Mouse (Mus musculus): ENCODE measurements around the gene Ankra2.

Gene Ankra2

GRCm38 (mm10) chr13:98262636-98263457 is at the start of gene Ankra2, which contains the start of gene Utp15:
Gene Ankra2, plus strand, starts transcription at chr13:98263074.
Gene Utp15, minus strand, starts transcription at chr13:98263041.
- peak; percentile 97 for DNase-seq (ENCODE audit: low spot score)

DNA sequence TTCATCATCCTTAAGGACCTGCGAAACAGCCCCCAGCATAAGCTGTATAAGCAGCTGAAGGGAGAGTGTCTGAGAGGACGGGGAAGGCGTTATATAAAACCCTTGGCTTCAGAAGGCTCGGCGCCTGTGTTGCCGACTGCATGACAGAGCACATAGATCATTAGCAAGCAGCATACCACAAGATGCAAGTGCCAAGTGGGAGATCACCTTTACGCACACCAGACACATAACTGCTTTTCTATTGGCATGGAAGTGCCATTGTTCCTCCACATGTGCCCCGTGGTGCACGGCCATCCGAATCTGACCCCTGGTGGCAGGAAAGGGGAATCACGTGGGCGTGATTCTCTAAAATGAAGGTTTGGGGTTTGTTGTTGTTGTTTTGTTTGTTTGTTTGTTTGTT is 40.0 kb upstream of the Ankra2 start:
- DNase-seq (ENCODE audit: low spot score): no peak

DNA sequence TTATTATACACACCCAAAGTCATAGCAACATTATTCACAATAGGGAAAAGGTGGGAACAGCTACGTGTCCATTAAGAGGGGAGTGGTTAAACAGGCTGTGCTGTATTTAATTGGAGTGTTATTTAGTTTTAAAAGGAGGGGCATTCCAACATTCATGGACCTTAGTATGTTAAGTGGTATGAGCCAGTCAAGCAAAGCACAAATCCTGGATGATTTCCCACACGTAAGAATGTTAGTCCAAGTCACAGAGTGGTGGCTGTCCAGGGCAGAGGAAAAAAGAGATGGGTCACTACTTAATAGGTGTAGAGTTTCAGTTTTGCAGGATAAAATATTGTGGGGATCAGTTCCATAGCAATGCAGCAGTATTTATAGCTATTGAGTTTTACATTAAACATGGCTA is 36.6 kb upstream of the Ankra2 start:
- no peak for DNase-seq (ENCODE audit: low spot score)

DNA sequence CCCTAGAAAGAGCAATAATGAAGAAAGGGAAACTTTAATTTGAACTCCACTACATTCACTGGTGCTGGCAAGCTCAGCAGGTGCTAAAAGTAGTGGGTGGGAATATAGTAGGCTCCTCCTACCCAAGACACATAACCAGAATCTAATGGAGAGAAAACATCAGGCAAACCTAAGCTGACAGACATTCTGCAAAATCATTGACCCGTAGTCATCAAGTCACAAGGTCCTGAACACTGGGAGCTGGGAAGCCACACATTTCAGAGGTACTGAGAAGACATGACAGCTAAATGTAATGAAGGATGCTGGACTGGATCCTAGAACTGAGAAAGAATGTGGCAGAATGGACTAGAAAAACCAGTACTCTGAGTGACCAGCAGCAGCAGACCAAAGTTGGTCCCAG is 32.4 kb upstream of the Ankra2 start:
- DNase-seq (ENCODE audit: low spot score): no peak

GRCm38 (mm10) chr13:98235451-98235850 is 27.4 kb upstream of the Ankra2 start:
- no peak for DNase-seq (ENCODE audit: low spot score)

GRCm38 (mm10) chr13:98239978-98240641 is 22.8 kb upstream of the Ankra2 start:
- DNase-seq (ENCODE audit: low spot score): peak; percentile 65

DNA sequence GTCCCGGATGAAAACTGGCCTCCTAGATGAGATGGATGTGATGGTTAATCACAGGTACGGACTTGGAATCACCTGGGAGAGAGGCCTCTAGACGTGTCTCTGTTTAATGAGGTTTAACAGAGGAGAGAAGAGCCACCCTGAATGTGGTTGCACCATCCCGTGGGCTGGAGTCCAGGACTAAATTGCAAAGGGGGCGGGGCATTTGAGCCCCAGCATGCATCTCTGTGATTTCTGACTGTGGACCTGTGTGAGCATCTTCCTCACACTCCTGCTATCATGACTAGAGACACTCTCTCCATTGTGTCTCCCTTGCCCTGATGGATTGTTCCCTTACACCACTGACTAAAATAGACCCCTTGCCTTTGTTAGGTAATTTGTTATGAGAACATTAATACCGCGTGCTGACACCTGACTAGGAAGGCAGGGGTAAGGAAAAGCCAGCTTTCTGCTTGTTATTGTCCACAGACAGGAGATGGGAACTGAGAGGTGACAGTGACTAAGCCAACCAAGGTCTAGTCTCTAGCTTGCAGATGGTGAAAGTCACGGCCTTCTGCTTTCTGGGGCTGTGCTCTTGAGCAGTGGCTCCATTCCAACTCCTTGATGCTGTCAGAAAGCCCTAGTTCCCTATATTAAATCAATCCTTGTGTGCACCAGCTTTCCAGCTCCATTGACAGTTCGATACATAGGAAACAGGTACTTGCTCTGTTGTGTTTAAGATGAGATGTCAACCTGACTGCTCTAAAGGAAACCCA is 21.2 kb upstream of the Ankra2 start:
- DNase-seq (ENCODE audit: low spot score): no peak

DNA sequence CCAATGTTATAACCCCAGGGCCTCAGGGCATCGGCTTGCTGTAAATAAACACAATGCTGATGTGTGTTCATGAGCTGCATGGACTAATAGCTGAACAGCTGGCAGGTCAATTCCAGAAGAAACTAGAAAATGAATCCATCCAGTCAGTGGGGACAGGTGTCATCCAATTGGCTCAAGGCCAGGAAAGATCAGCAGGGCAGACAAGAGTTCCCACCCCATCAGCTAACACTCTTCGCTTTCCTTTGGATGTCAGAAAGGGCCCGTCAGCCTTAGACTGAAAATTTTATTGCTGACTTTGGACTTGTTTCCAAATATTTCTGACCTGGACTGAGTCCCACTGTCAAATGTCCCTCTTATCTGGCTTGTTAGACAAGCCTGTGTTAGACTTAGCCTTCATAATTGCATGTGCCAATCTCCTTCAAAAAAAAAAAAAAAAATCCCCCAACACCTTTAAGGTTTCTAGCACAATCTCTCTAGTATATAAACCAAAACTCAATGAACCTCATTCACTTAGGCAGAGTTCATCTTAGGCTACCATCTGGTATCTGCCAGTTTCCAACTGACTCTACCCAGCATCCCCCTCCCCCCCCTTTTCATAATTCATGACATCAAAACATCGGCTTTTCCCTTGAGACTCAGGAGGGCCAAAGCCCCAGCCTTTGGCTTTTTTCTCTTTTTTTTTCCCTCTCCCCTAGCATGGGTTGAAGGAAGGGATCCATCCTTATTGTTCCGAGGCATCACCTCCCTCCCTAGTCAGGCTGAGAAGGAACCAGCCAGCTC is 18.1 kb upstream of the Ankra2 start:
- no peak for DNase-seq (ENCODE audit: low spot score)

GRCm38 (mm10) chr13:98245386-98245785 is 17.5 kb upstream of the Ankra2 start:
- no peak for DNase-seq (ENCODE audit: low spot score)

- no peak for DNase-seq (ENCODE audit: low spot score)
These were observed 13.3 kb upstream of the Ankra2 start for GRCm38 (mm10) chr13:98249594-98249993.

DNA sequence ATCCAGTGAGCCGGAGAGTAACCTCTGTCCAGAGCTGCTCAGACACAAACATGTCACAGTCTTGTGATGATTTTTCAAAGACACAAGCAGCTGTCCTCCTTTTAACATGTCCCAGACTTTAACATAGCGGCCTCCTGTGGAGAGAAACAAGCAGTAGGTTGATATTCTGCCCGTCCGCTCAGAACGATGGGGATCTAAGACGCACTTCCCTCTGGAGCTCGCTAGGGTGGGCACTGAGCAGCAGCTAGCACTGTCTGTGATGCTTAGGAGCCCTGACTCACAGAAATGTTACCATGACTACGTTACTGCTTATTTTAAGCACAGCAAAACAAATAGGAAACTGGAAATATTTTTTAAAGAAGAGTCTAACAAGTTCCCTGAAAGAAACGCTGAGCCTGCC is 8.0 kb upstream of the Ankra2 start:
- no peak for DNase-seq (ENCODE audit: low spot score)

- no peak for DNase-seq (ENCODE audit: low spot score)
These were observed 649 bp downstream of the Ankra2 start for GRCm38 (mm10) chr13:98263458-98263987.

- DNase-seq (ENCODE audit: low spot score): no peak
These were observed 1.2 kb downstream of the Ankra2 start for GRCm38 (mm10) chr13:98264111-98264510.

GRCm38 (mm10) chr13:98274023-98274422 is 11.1 kb downstream of the Ankra2 start:
- DNase-seq (ENCODE audit: low spot score): no peak

- no peak for DNase-seq (ENCODE audit: low spot score)
These were observed 12.8 kb downstream of the Ankra2 start for GRCm38 (mm10) chr13:98275646-98276045.

DNA sequence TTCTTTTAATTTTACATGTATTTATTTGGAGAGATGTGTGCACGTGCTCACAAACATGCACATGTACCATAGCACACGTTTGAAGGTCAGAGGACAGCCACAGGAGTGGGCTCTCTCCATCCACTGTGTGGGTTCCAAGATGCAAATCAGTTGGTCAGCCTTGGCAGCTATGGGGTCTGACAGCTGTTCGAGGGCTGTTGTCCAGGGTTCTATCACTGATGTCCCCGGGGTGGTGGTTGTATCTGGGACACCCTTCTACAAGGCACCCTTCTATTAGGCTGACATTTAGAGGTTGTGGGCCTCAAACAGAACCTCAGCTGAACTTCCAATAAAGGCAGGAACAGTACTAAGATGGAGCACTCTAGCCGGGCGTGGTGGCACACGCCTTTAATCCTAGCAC is 13.4 kb downstream of the Ankra2 start:
- DNase-seq (ENCODE audit: low spot score): no peak

- no peak for DNase-seq (ENCODE audit: low spot score)
These were observed 14.6 kb downstream of the Ankra2 start for GRCm38 (mm10) chr13:98277501-98277900.

DNA sequence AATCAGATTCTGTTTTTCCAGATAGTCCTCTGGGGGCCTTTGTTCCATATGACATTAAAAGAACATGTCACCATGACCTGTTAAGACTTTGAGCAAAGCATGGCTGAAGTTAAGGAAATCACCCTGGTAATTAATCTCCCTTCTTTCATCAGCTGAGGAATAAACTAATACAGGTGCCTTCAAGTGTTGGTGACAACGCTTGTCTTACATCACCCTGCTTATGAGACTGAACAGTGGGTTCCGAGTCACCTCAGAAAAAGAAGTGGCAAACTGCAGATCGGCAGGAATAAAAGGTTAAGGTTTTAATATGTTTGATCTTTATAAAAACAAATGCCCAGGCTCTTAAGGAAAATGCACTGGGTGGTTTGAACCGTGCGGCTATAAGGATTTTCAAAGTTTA is 16.8 kb downstream of the Ankra2 start, which contains the start of gene Gm21976:
TSS of gene Gm21976 (plus strand) at position 202 of the 400 bp plus-strand sequence.
- no peak for DNase-seq (ENCODE audit: low spot score)

- no peak for DNase-seq (ENCODE audit: low spot score)
These were observed 18.2 kb downstream of the Ankra2 start for GRCm38 (mm10) chr13:98280990-98281650.

DNA sequence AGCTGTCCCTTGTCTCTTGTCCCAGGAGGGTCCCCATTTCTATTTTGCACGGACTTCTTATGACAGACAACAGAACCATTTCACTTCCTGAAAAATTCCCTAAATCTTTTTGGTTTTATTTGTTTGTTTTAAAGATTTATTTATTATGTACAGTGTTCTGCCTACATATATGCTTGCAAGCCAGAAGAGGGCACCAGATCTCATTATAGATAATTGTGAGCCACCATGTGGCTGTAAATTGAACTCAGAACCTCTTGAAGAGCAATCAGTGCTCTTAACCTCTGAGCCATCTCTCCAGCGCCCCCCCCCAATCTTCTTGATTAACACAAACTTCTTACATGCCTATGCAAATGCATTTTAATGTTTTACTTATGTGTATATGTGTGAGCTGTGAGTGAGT is 27.8 kb downstream of the Ankra2 start:
- no peak for DNase-seq (ENCODE audit: low spot score)

GRCm38 (mm10) chr13:98291712-98292111 is 28.8 kb downstream of the Ankra2 start:
- DNase-seq (ENCODE audit: low spot score): no peak
